ENCODE assay signal across 8 mouse cellular contexts in genomic region chrX:103026256-103027028, GRCm38 (mm10).
DNase-seq lines count a peak whose midpoint lies in the region; ATAC-seq and TF ChIP-seq lines count a peak whose summit lies in the region.

No protein-coding gene starts in this region.

- peak overlapping the region; percentile 59 for H3K27ac ChIP-seq in heart, embryonic 10.5 days
- peak overlapping the region; percentile 63; the same call in 1 of the 2 replicates for H3K27ac ChIP-seq in kidney, postnatal 0 days
- H3K27ac ChIP-seq in stomach, postnatal 0 days (replicated peaks): no peak overlapping the region

- H3K4me2 ChIP-seq in kidney, postnatal 0 days (ENCODE audit: low read length): peak overlapping the region; percentile 45
- peak overlapping the region; percentile 46 for H3K4me2 ChIP-seq in stomach, postnatal 0 days (replicated peaks; ENCODE audit: low read depth)

- H3K4me1 ChIP-seq in heart, embryonic 10.5 days: no peaks in the 10 kb centered on the region
- H3K4me1 ChIP-seq in kidney, postnatal 0 days (replicated peaks; ENCODE audit: insufficient read depth, low read length): no peaks in the 10 kb centered on the region
- H3K4me1 ChIP-seq in stomach, postnatal 0 days (replicated peaks; ENCODE audit: control insufficient read depth, insufficient read depth): no peaks in the 10 kb centered on the region

- H3K4me3 ChIP-seq in heart, embryonic 10.5 days: peak overlapping the region; percentile 57
- peak overlapping the region; percentile 39 for H3K4me3 ChIP-seq in kidney, postnatal 0 days (replicated peaks; ENCODE audit: low read depth, low read length)
- peak overlapping the region; percentile 40 for H3K4me3 ChIP-seq in stomach, postnatal 0 days (ENCODE audit: low read depth, low read length)

- TF ChIP-seq CTCF in kidney, postnatal 0 days (IDR thresholded peaks at IDR 0.05; ENCODE audit: low read depth): no peak
- TF ChIP-seq CTCF in stomach, postnatal 0 days (IDR thresholded peaks at IDR 0.05; ENCODE audit: low read depth): no peak

- peak; percentile 6 for DNase-seq in urinary bladder, postnatal 14 days (ENCODE audit: low spot score)
- DNase-seq in urinary bladder, postnatal 25 days (ENCODE audit: low spot score): no peak
- peak; percentile 75 for DNase-seq in heart, embryonic 10.5 days (ENCODE audit: low spot score)
- peak; percentile 80 for DNase-seq in kidney, postnatal 0 days (ENCODE audit: low spot score)
- DNase-seq in lung, postnatal 25 days (ENCODE audit: low spot score): peak; percentile 1
- DNase-seq in stomach, postnatal 0 days (ENCODE audit: low spot score): peak; percentile 48
- no peak for DNase-seq in spleen, postnatal 14 days (ENCODE audit: low spot score in 2 of 2)
- no peak for DNase-seq in right cerebral cortex, adult 2 months (ENCODE audit: low spot score in 2 of 2)

- H3K36me3 ChIP-seq in heart, embryonic 10.5 days: no peaks in the 10 kb centered on the region
- H3K36me3 ChIP-seq in kidney, postnatal 0 days (ENCODE audit: insufficient read depth, low read length): no peaks in the 10 kb centered on the region
- H3K36me3 ChIP-seq in stomach, postnatal 0 days (ENCODE audit: control insufficient read depth, insufficient read depth, low read length): no peaks in the 10 kb centered on the region

- H3K27me3 ChIP-seq in heart, embryonic 10.5 days (ENCODE audit: insufficient read depth, poor library complexity, severe bottlenecking): peaks cover 7% of the 10 kb centered on the region; the same call in 1 of the 2 replicates
- H3K27me3 ChIP-seq in kidney, postnatal 0 days (ENCODE audit: insufficient read depth, low read length): no peaks in the 10 kb centered on the region
- no peaks in the 10 kb centered on the region for H3K27me3 ChIP-seq in stomach, postnatal 0 days (ENCODE audit: control insufficient read depth, insufficient read depth, low read length)

- TF ChIP-seq EP300 in stomach, postnatal 0 days (optimal IDR thresholded peaks at IDR 0.05): no peak

- H3K9me3 ChIP-seq in heart, embryonic 10.5 days: no peaks in the 10 kb centered on the region
- H3K9me3 ChIP-seq in kidney, postnatal 0 days (replicated peaks; ENCODE audit: low read length): no peaks in the 10 kb centered on the region
- H3K9me3 ChIP-seq in stomach, postnatal 0 days (ENCODE audit: control insufficient read depth, low read length): no peaks in the 10 kb centered on the region

- WGBS in heart, embryonic 10.5 days: 17% methylated on average over 22 of the region's 22 CpGs
- WGBS in kidney, postnatal 0 days: 15% methylated on average over 22 of the region's 22 CpGs
- 14% methylated on average over 20 of the region's 22 CpGs for WGBS in stomach, postnatal 0 days

- peak; percentile 52; the same call in 1 of the 2 replicates for ATAC-seq in kidney, postnatal 0 days (replicated peaks; ENCODE audit: low FRiP score, low read depth)
- peak; percentile 38; the same call in 1 of the 2 replicates for ATAC-seq in stomach, postnatal 0 days (ENCODE audit: low FRiP score, low TSS enrichment)

- H3K9ac ChIP-seq in kidney, postnatal 0 days (ENCODE audit: low read depth, low read length): 0 out of 2 replicates have a peak overlapping the region, but pooled peaks have one; percentile 35
- H3K9ac ChIP-seq in stomach, postnatal 0 days (ENCODE audit: low read length): peak overlapping the region; percentile 27; the same call in 1 of the 2 replicates

Comparison
In these comparisons a context has a peak if more than half of its experiments do, and no peak if none do; other contexts are left out.
1. DNase-seq: peak in urinary bladder, postnatal 14 days (single experiment), heart, embryonic 10.5 days (single experiment), kidney, postnatal 0 days (single experiment), lung, postnatal 25 days (single experiment) and stomach, postnatal 0 days (single experiment); none in urinary bladder, postnatal 25 days (single experiment), spleen, postnatal 14 days (0 of 2) and right cerebral cortex, adult 2 months (0 of 2).
2. Peak in every context shown above with its lines, with median percentiles within 50 percentile points of each other: H3K4me3 ChIP-seq.